In the genomic region with DNA sequence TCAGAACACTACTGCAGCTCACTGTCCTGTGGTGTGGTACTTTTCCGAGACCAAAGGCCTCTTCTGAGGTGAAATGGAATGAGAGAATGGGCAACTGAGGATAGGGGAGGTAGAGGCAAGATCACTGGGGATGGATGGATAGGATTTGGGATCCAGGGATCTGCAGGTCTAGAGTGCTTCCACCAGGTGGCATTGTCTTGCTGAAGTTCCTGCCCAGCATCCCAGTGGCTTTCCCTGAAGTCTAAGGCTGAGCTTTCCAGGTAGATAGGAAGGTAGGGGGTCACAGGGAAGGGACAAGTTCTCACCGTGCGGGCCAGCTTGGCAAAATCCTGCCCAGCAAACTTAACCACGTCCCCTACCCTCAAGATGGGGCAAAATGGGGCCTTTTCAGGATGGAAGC, we compare ENCODE assay signal across 9 mouse cellular contexts. TPM values are rescaled to one million over a fixed set of nuclear protein-coding genes. Genes with fewer than 3 reads are reported as not detected.
DNase-seq lines count a peak whose midpoint lies in the region; ATAC-seq lines count a peak whose summit lies in the region.
"Had no signal": no experiment of that assay in that cellular context is flagged by ENCODE, and none has a peak within 500 bp of the region (broad histone marks: within the 10 kb centered on the region; RNA-seq: fewer than 3 reads in every experiment).

No protein-coding gene starts in this region.

- no peaks in the 10 kb centered on the region for H3K36me3 ChIP-seq in limb, embryonic 11.5 days (ENCODE audit: control insufficient read depth, insufficient read depth, low read length)
- H3K36me3 ChIP-seq in limb, embryonic 10.5 days = no peaks in the 10 kb centered on the region
- H3K36me3 ChIP-seq in forebrain, embryonic 12.5 days (replicated peaks) = no peaks in the 10 kb centered on the region

- peak; percentile 30 for DNase-seq in adrenal gland, postnatal 10 days
- DNase-seq in adrenal gland, adult 18-20 months (ENCODE audit: low spot score in 2 of 2) = no peak
- peak; percentile 42 for DNase-seq in limb, embryonic 11.5 days (ENCODE audit: low spot score)
- no peak for DNase-seq in limb, embryonic 10.5 days (ENCODE audit: low spot score)
- DNase-seq in embryo, embryonic 10.5 days (ENCODE audit: low spot score) = peak; percentile 53
- peak; percentile 56 for DNase-seq in lung, postnatal 36 days

- no peak overlapping the region for H3K4me3 ChIP-seq in limb, embryonic 11.5 days (ENCODE audit: low read depth, low read length)
- H3K4me3 ChIP-seq in limb, embryonic 10.5 days = no peak overlapping the region
- no peak overlapping the region for H3K4me3 ChIP-seq in forebrain, embryonic 12.5 days (replicated peaks)

- no peak overlapping the region for H3K4me2 ChIP-seq in limb, embryonic 11.5 days (ENCODE audit: low read depth, severe bottlenecking)
- H3K4me2 ChIP-seq in forebrain, embryonic 12.5 days = no peak overlapping the region

- ATAC-seq in limb, embryonic 11.5 days (ENCODE audit: insufficient number of reproducible peaks, low FRiP score, low TSS enrichment, low read depth) = no peak
- no peak for ATAC-seq in erythroblast, adult 5-6 weeks (replicated peaks; ENCODE audit: low FRiP score, poor library complexity, severe bottlenecking)
- ATAC-seq in forebrain, embryonic 12.5 days (ENCODE audit: low FRiP score) = no peak

- WGBS in limb, embryonic 11.5 days = 20% methylated on average over 4 of the region's 4 CpGs
- WGBS in limb, embryonic 10.5 days = 18% methylated on average over 4 of the region's 4 CpGs
- WGBS in forebrain, embryonic 12.5 days = 21% methylated on average over 4 of the region's 4 CpGs

- H3K4me1 ChIP-seq in limb, embryonic 11.5 days (ENCODE audit: control insufficient read depth, insufficient read depth, low read length) = no peaks in the 10 kb centered on the region
- no peaks in the 10 kb centered on the region for H3K4me1 ChIP-seq in limb, embryonic 10.5 days
- H3K4me1 ChIP-seq in forebrain, embryonic 12.5 days = no peaks in the 10 kb centered on the region

- no peak overlapping the region for H3K9ac ChIP-seq in limb, embryonic 11.5 days (ENCODE audit: low read length)
- no peak overlapping the region for H3K9ac ChIP-seq in forebrain, embryonic 12.5 days

- H3K9me3 ChIP-seq in limb, embryonic 11.5 days (ENCODE audit: control insufficient read depth, low read length) = no peaks in the 10 kb centered on the region
- no peaks in the 10 kb centered on the region for H3K9me3 ChIP-seq in limb, embryonic 10.5 days (replicated peaks)
- no peaks in the 10 kb centered on the region for H3K9me3 ChIP-seq in forebrain, embryonic 12.5 days

- H3K27me3 ChIP-seq in limb, embryonic 11.5 days (ENCODE audit: control insufficient read depth, insufficient read depth, low read length) = no peaks in the 10 kb centered on the region
- H3K27me3 ChIP-seq in limb, embryonic 10.5 days (ENCODE audit: low read depth, poor library complexity, severe bottlenecking) = no peaks in the 10 kb centered on the region
- H3K27me3 ChIP-seq in forebrain, embryonic 12.5 days = no peaks in the 10 kb centered on the region

- no peak overlapping the region for H3K27ac ChIP-seq in limb, embryonic 11.5 days (replicated peaks; ENCODE audit: low read depth, low read length)
- H3K27ac ChIP-seq in limb, embryonic 10.5 days = no peak overlapping the region
- H3K27ac ChIP-seq in forebrain, embryonic 12.5 days = no peak overlapping the region

RNA-seq across cellular contexts. Expression of a gene that starts 15.0 kb away (rescaled TPM):
- 100 to 1,000 TPM; 111 to 125 TPM for total RNA-seq in adrenal gland, postnatal 10 days (2021)
- 100 to 1,000 TPM in 1 of 2 experiments, 10 to 100 TPM in 1; 96.5 to 122 TPM for total RNA-seq in adrenal gland, adult 18-20 months (2021)
- 409 and 418 TPM in 2 replicates for polyA plus RNA-seq in limb, embryonic 11.5 days (2014; fragmentation: Nextera tagmentation; extraction: Ambion mirVana)
- 421 and 433 TPM in 2 replicates for polyA plus RNA-seq in limb, embryonic 10.5 days (2016; fragmentation: Nextera tagmentation; extraction: Ambion mirVana)
- total RNA-seq in erythroblast, adult 5-6 weeks (2015; ENCODE audit: low replicate concordance) = 54.8 and 61.9 TPM in 2 replicates
- 111 and 113 TPM in 2 replicates for total RNA-seq in erythroblast, adult 5-6 weeks (2017; ENCODE audit: low replicate concordance)
- 309 and 322 TPM in 2 replicates for polyA plus RNA-seq in forebrain, embryonic 12.5 days (2016; fragmentation: Nextera tagmentation; extraction: Ambion mirVana)

RNA-seq across cellular contexts. Expression of a gene that starts 15.2 kb away (rescaled TPM):
- total RNA-seq in adrenal gland, postnatal 10 days (2021) = 1 to 10 TPM in 1 of 2 experiments, under 1 TPM in 1; 0.66 to 1.0 TPM
- under 1 TPM; 0.74 to 0.86 TPM for total RNA-seq in adrenal gland, adult 18-20 months (2021)
- 0.76 and 1.4 TPM in 2 replicates for polyA plus RNA-seq in limb, embryonic 11.5 days (2014; fragmentation: Nextera tagmentation; extraction: Ambion mirVana)
- 2.1 and 2.8 TPM in 2 replicates for polyA plus RNA-seq in limb, embryonic 10.5 days (2016; fragmentation: Nextera tagmentation; extraction: Ambion mirVana)
- total RNA-seq in erythroblast, adult 5-6 weeks (2015; ENCODE audit: low replicate concordance) = not detected in 2 replicates
- not detected in 2 replicates for total RNA-seq in erythroblast, adult 5-6 weeks (2017; ENCODE audit: low replicate concordance)
- 1.4 and 1.6 TPM in 2 replicates for polyA plus RNA-seq in forebrain, embryonic 12.5 days (2016; fragmentation: Nextera tagmentation; extraction: Ambion mirVana)
- total RNA-seq: hematopoietic stem cell, adult 5-6 weeks had no signal

RNA-seq across cellular contexts. Expression of a gene that starts 25.8 kb away (rescaled TPM):
- 100 to 1,000 TPM; 102 to 111 TPM for total RNA-seq in adrenal gland, postnatal 10 days (2021)
- total RNA-seq in adrenal gland, adult 18-20 months (2021) = 10 to 100 TPM; 82.1 to 89.6 TPM
- polyA plus RNA-seq in limb, embryonic 11.5 days (2014; fragmentation: Nextera tagmentation; extraction: Ambion mirVana) = 6.7 and 7.0 TPM in 2 replicates
- polyA plus RNA-seq in limb, embryonic 10.5 days (2016; fragmentation: Nextera tagmentation; extraction: Ambion mirVana) = 28.7 and 32.0 TPM in 2 replicates
- not detected in 2 replicates for total RNA-seq in erythroblast, adult 5-6 weeks (2015; ENCODE audit: low replicate concordance)
- total RNA-seq in erythroblast, adult 5-6 weeks (2017; ENCODE audit: low replicate concordance) = 1.2 and 1.5 TPM in 2 replicates
- polyA plus RNA-seq in forebrain, embryonic 12.5 days (2016; fragmentation: Nextera tagmentation; extraction: Ambion mirVana) = 38.3 and 39.7 TPM in 2 replicates

RNA-seq across cellular contexts. Expression of a gene that starts 34.0 kb away (rescaled TPM):
- under 1 TPM; 0.48 to 0.73 TPM for total RNA-seq in adrenal gland, postnatal 10 days (2021)
- not detected for total RNA-seq in adrenal gland, adult 18-20 months (2021)
- polyA plus RNA-seq in limb, embryonic 11.5 days (2014; fragmentation: Nextera tagmentation; extraction: Ambion mirVana) = not detected in 2 replicates
- polyA plus RNA-seq in limb, embryonic 10.5 days (2016; fragmentation: Nextera tagmentation; extraction: Ambion mirVana) = 0.15 TPM in 1 of 2 replicates, not detected in the other
- 21.7 and 30.7 TPM in 2 replicates for total RNA-seq in erythroblast, adult 5-6 weeks (2015; ENCODE audit: low replicate concordance)
- 20.4 and 21.9 TPM in 2 replicates for total RNA-seq in erythroblast, adult 5-6 weeks (2017; ENCODE audit: low replicate concordance)
- polyA plus RNA-seq in forebrain, embryonic 12.5 days (2016; fragmentation: Nextera tagmentation; extraction: Ambion mirVana) = not detected in 2 replicates

RNA-seq across cellular contexts. Expression of a gene that starts 41.8 kb away (rescaled TPM):
- total RNA-seq in adrenal gland, postnatal 10 days (2021) = 10 to 100 TPM in 1 of 2 experiments, 1 to 10 TPM in 1; 5.4 to 14.4 TPM
- total RNA-seq in adrenal gland, adult 18-20 months (2021) = not detected
- 0.47 and 0.48 TPM in 2 replicates for polyA plus RNA-seq in limb, embryonic 11.5 days (2014; fragmentation: Nextera tagmentation; extraction: Ambion mirVana)
- polyA plus RNA-seq in limb, embryonic 10.5 days (2016; fragmentation: Nextera tagmentation; extraction: Ambion mirVana) = 0.18 TPM in 1 of 2 replicates, not detected in the other
- 140 and 215 TPM in 2 replicates for total RNA-seq in erythroblast, adult 5-6 weeks (2015; ENCODE audit: low replicate concordance)
- 429 and 503 TPM in 2 replicates for total RNA-seq in erythroblast, adult 5-6 weeks (2017; ENCODE audit: low replicate concordance)
- not detected in 2 replicates for polyA plus RNA-seq in forebrain, embryonic 12.5 days (2016; fragmentation: Nextera tagmentation; extraction: Ambion mirVana)

Comparison
In these comparisons a context has a peak if more than half of its experiments do, and no peak if none do; other contexts are left out.
1. DNase-seq: peak in adrenal gland, postnatal 10 days (single experiment), limb, embryonic 11.5 days (single experiment), embryo, embryonic 10.5 days (single experiment) and lung, postnatal 36 days (single experiment); none in adrenal gland, adult 18-20 months (0 of 2) and limb, embryonic 10.5 days (single experiment).
2. RNA of a gene that starts 25.8 kb away (total RNA-seq): 102 to 111 TPM in adrenal gland, postnatal 10 days and 82.1 to 89.6 TPM in adrenal gland, adult 18-20 months; 1.2 to 1.5 TPM in erythroblast, adult 5-6 weeks; every median in the first group is over 10 times any median in the second.